Mouse (Mus musculus) retina, postnatal 7 days (tissue): ENCODE measurements at regions not wholly inside any gene's neighbourhood (a gene's known extent, or its start where the extent isn't known, plus 50 kb on each side); places are given as distances from the start of the nearest gene placed in this dataset.
"Not testable (repeated sequence)": the region's sequence is repeated elsewhere in the genome, so short reads cannot be mapped to it uniquely, and the experiment has no call there.

ENCODE experiments used
- DNase-seq: peaks from one replicate; pipeline ENCODE4 v3.0.0-alpha.2; 2012; ENCODE audit warnings: low read depth, low spot score

DNA sequence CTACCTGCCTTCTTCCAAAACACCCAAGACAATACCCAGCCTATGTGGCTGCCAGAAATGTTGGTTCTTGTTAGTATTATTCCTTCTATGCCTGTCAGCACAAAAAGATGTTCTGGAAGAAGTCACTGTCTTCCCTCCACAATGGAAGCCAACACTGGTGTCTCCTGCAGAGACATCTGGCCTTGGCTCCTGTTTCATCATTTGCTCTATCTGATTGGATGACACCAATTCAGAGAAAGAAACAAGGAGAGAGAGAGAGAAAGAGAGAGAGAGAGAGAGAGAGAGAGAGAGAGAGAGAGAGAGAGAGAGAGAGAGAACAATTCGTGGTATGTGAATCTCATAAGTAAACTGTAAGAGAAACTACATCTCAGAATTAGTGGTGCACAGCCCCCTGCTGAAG, 218.9 kb upstream of the Klf3 start:
- no peak for DNase-seq

- no peak for DNase-seq
Observed at GRCm38 (mm10) chr5:64585076-64585786, 218.0 kb upstream of the Klf3 start.

GRCm38 (mm10) chr5:64586316-64586715, 216.9 kb upstream of the Klf3 start:
- DNase-seq, result no peak

DNA sequence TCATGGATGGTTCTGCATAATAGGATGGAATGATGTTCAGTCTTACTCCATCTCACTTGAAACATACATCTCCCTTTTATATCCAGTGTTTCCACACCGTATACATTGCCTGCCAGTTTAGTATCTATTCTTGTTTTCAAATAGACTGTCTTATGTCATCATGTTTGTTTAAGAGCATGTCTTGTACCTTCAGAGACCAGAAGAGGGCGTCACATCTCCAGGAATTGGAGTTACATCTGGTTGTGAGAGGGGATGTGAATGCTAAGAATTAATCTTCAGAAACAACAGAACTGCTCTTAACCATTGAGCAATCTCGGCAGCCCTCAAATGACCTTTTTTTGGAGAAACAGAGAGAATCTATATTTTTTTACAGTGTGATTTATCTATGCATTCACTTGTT, 216.3 kb upstream of the Klf3 start:
- DNase-seq, result no peak

- no peak for DNase-seq
Observed at GRCm38 (mm10) chr5:64587895-64588738, 215.1 kb upstream of the Klf3 start.

GRCm38 (mm10) chr5:64588768-64589167, 214.4 kb upstream of the Klf3 start:
- DNase-seq, result not testable (repeated sequence)

GRCm38 (mm10) chr5:64590036-64590435, 213.2 kb upstream of the Klf3 start:
- DNase-seq, result no peak

DNA sequence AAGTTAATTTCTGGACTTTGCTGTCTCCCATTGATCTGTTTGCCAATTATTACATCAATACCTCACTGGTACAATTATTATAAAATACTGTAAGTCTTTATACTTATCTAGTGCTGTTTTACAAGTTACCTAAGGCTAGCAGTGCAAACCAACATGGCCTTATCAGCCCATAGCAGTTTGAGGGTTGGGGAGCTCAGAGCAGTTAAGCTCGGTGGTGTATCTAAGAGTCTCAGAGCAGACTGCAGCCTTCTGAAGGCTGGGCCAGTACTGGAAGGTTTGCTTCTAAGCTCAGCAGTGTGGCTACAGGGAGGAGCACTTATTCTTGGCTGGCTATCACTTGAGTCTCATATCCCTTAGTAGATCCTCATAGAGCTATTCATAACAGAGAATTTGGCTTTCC, 212.4 kb upstream of the Klf3 start:
- no peak for DNase-seq

- no peak for DNase-seq
Observed at GRCm38 (mm10) chr5:64591792-64592191, 211.4 kb upstream of the Klf3 start.

- no peak for DNase-seq
Observed at GRCm38 (mm10) chr5:64595220-64595619, 208.0 kb upstream of the Klf3 start.

- no peak for DNase-seq
Observed at GRCm38 (mm10) chr5:64595751-64596344, 207.3 kb upstream of the Klf3 start.

DNA sequence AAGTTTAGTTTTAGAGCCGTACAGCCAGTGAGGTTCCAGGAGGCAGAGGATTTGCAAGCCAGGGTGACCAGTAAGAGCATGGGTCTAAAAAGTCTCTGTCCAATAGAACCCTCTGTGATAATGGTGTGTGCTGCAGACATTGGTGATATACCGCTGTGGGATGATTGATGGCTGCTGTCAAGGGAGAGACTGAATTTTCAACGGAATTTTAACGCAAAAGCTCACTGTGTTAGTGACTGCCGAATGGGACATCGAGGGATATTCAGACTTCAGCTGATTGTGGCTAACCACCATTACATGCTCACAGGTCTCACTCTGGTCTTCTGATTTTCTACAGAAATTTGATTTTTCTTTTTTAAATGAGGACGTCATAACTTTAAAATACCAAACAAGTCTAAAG, 206.2 kb upstream of the Klf3 start:
- DNase-seq, result no peak

DNA sequence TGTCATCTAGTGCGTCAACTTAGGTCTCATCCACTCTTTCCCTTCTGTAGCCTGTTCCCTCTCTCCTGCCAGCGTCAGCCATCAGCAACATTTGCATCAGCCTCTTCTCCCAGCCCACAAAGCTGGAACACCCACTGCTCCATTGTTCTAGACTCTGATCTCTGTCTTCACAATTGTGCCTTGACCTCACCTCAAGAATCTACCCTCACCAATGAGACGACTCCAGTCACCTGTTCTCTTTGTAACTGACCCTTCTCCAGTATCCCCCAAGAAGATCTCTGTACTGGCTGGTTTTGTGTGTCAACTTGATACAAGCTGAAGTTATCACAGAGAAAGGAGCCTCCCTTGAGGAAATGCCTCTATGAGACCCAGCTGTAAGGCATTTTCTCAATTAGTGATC, 205.7 kb upstream of the Klf3 start:
- no peak for DNase-seq

DNA sequence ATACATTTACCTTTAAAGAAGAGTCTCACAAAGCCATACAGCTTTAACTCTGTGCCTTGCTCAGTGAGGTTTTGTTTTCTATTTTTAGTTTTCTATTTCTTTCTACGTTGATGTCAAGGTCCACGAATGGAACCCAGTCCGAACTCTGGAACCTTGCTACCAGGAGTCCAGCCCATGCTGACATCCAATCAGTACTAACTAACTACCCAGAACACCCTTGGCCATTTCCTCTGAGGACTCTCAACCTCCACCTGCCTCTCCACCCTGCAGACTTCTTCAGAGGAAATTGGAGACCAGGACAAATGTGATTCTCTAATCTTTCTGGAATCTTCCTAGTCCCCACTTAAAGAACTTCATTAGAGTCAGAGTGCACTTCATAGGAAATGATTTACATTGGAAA, 204.6 kb upstream of the Klf3 start:
- no peak for DNase-seq

GRCm38 (mm10) chr5:64599015-64599414, 204.2 kb upstream of the Klf3 start:
- no peak for DNase-seq

DNA sequence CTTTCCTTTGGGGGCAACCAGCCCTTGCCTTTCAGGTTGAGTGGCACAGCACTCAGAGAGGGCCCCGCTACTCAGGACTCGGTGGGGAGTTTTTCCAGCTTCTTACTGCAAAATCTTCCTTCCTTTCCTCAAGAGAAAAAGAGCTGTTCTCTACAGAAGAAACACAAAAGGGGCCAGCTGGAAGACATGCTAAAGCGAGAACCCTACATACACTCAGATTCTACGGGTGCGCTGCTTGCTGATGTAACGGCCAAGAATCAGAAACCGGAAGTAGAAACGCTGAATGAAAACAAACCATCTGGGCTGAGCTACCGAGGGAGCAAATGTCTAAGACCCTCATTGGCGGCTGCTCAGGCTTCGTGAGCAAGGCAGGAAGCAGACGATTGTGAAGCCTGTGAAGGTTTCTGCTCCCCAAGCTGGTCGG, 203.3 kb upstream of the Klf3 start:
- DNase-seq, result no peak

DNA sequence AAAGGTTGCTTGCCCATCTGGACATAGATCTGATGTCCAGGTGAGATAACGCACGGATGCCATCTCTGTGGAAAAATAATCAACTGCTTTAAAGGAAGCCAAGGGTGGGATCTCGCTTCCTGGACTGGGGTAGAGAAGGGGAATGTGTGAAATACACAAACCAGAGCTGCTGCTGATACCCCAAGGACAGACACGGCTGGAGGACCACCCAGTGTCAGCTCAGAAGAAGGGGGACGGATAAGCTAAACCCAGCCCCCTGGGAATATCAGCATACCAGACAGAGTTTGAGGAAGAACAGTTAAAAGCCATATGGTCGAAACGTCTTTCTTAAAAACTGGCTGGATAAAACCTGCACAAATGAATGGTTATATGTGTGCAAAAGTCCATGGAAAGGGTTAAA, 202.8 kb upstream of the Klf3 start:
- DNase-seq, result no peak

DNA sequence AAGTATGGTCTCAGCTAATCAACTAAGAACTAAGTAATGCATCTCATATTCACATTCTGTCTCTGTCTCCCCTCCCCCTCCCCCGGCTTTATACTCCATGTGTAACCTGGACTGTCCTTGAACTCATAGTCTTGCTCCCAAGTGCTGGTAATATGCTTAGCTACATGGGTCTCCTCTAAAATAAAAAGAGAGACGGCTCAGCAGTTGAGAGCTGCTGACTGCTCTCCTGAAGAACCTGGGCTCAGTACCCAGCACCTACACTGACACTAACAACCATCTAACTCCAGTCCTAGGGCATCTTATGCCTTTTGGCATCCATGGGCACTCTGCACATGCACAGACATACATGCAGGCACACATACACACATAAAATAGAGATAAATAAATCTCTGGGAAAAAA, 202.4 kb upstream of the Klf3 start:
- no peak for DNase-seq

DNA sequence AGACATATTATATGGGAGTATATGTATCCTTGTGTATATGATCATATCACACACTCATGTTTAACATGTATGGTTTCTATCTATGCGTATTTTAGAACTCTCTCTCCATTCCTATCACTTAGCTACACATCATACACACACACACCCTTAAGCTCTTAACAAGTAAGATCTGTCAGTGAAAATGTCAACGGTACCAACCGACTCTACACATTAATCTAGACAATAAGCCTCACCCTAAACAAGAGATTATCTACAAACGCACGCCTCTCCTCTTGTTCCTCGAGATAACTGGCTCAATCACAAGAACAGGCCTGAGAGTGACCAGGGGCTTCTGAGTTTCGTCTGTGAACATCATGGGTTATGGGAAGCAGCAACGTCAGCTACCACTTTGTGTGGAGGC, 201.9 kb upstream of the Klf3 start:
- no peak for DNase-seq

DNA sequence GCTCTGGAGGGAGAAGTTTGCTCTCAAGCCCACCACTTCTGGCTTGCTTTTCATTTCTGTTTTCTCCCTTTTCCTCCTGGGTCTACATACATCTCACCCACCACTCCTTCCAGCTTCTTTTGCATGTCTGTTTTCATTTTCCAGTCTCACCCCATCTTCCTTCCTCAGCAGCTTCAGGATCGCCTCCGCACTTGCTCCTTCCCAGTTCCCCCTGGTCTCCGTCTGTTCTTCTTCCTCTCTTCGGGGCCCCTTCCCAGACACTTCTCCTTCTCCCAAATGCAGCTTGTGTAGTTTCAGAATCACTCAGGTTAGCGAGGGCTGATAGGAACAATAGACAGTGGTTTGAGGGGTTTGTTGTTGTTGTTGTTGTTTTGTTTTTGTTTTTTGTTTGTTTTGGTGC, 201.4 kb upstream of the Klf3 start:
- DNase-seq, result no peak

DNA sequence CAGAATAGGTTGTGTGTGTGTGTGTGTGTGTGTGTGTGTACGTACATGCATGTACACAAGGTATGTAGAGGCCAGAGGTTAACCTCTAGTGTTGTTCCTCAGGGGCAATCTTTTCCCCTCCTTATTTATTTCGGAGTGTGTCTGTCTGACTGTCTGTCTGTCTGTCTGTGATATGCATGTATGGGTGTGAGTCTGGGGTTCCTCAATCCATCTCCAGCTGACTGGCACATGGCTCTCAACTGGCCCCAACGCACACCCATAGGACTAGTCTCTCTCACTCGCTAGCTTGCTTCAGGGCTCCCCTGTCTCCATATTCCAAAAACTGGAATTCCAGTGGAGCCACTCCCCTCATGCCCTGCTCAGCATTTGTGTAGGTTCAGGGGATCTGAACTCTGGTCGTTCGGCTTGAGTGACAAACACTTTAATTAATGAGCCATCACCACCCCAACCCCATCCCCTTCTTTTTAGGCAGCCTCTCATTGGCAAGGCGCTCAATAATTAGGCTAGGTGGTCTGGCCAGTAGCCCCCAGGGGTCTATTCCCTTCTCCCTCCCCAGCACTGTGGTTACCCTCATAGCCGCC, 200.7 kb upstream of the Klf3 start:
- no peak for DNase-seq

- DNase-seq, result no peak
Observed at GRCm38 (mm10) chr5:64602996-64603755, 200.0 kb upstream of the Klf3 start.
